Mouse (Mus musculus): ENCODE data around the gene 4921524J17Rik.

4921524J17Rik gene

GRCm38 (mm10) chr8:85381926-85382325 lies 50.7 kb downstream of the 4921524J17Rik start:
- no peak for DNase-seq (ENCODE audit: low spot score in 2 of 2)

GRCm38 (mm10) chr8:85380824-85381209 lies 51.8 kb downstream of the 4921524J17Rik start:
- DNase-seq (ENCODE audit: low spot score in 2 of 2): no peak

- no peak for DNase-seq (ENCODE audit: low spot score in 2 of 2)
Observed at GRCm38 (mm10) chr8:85380123-85380823, 52.4 kb downstream of the 4921524J17Rik start.

- DNase-seq (ENCODE audit: low spot score in 2 of 2): peak; percentile 33 to 59
Observed at GRCm38 (mm10) chr8:85379142-85379781, 53.4 kb downstream of the 4921524J17Rik start.

- no peak for DNase-seq (ENCODE audit: low spot score in 2 of 2)
Observed at GRCm38 (mm10) chr8:85376516-85376915, 56.1 kb downstream of the 4921524J17Rik start.

GRCm38 (mm10) chr8:85374286-85374685 lies 58.3 kb downstream of the 4921524J17Rik start:
- no peak for DNase-seq (ENCODE audit: low spot score in 2 of 2)

- no peak for DNase-seq (ENCODE audit: low spot score in 2 of 2)
Observed at GRCm38 (mm10) chr8:85373435-85374039, 59.1 kb downstream of the 4921524J17Rik start.

- no peak for DNase-seq (ENCODE audit: low spot score in 2 of 2)
Observed at GRCm38 (mm10) chr8:85372465-85372839, 60.2 kb downstream of the 4921524J17Rik start.

- DNase-seq (ENCODE audit: low spot score in 2 of 2): no peak
Observed at GRCm38 (mm10) chr8:85371736-85372464, 60.7 kb downstream of the 4921524J17Rik start.

- DNase-seq (ENCODE audit: low spot score in 2 of 2): no peak
Observed at GRCm38 (mm10) chr8:85365176-85365575, 67.5 kb downstream of the 4921524J17Rik start.

GRCm38 (mm10) chr8:85364628-85365027 lies 68.0 kb downstream of the 4921524J17Rik start:
- DNase-seq (ENCODE audit: low spot score in 2 of 2): no peak

- DNase-seq (ENCODE audit: low spot score in 2 of 2): no peak
Observed at GRCm38 (mm10) chr8:85363406-85363805, 69.2 kb downstream of the 4921524J17Rik start.

- DNase-seq (ENCODE audit: low spot score in 2 of 2): no peak
Observed at GRCm38 (mm10) chr8:85362211-85362610, 70.4 kb downstream of the 4921524J17Rik start.
